Comparison of ENCODE assay signal across 10 mouse cellular contexts in the genomic region with DNA sequence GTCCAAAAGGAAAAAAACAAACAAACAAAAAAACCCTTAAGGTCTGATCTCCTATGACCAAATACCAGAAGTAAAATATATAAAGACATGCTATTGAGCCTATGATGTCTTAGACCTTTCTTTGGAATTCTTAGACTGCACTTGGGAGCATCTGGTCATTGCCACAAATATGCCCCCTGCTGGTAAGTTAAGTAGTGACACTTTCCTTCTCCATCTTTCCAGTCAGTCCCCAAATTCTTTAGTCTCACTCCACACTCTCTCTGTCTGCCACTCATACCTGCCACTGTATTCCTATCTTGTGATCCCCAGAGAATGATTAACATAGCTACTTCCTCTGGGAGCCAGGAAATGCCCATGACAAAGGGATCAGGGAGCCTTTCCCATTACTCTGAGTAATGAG. TPM values are rescaled to one million over a fixed set of nuclear protein-coding genes. Genes with fewer than 3 reads are reported as not detected.
DNase-seq lines count a peak whose midpoint lies in the region; ATAC-seq and TF ChIP-seq lines count a peak whose summit lies in the region.
"Had no signal": no experiment of that assay in that cellular context is flagged by ENCODE, and none has a peak within 500 bp of the region (broad histone marks: within the 10 kb centered on the region; RNA-seq: fewer than 3 reads in every experiment).

No protein-coding gene starts in this region.

- DNase-seq in heart, adult 2 months, result no peak
- no peak for DNase-seq in heart, postnatal 36 days
- DNase-seq in neural tube, embryonic 10.5 days (ENCODE audit: extremely low spot score, low spot score), result peak; percentile 34
- DNase-seq in ZHBTc4 (ENCODE audit: low read depth, low spot score), result peak; percentile 75
- peak; percentile 71 for DNase-seq in induced T-regulatory cell, adult 2 months (ENCODE audit: low read depth)
- DNase-seq in ovary, adult 18-20 months (ENCODE audit: low spot score), result no peak
- no peak for DNase-seq in spleen, postnatal 14 days (ENCODE audit: low spot score in 2 of 2)

- H3K4me2 ChIP-seq in neural tube, embryonic 15.5 days, result no peak overlapping the region

- no peak overlapping the region for H3K9ac ChIP-seq in heart, adult 2 months (ENCODE audit: low read depth, low read length)
- no peak overlapping the region for H3K9ac ChIP-seq in neural tube, embryonic 15.5 days (replicated peaks)

- H3K4me1 ChIP-seq in heart, adult 2 months (ENCODE audit: control insufficient read depth, insufficient read depth, low read length), result peaks cover 3% of the 10 kb centered on the region
- H3K4me1 ChIP-seq in neural tube, embryonic 15.5 days, result peaks cover 20% of the 10 kb centered on the region

- no peak overlapping the region for H3K27ac ChIP-seq in heart, adult 2 months
- no peak overlapping the region for H3K27ac ChIP-seq in neural tube, embryonic 15.5 days (replicated peaks)
- H3K27ac ChIP-seq: macrophage had no signal

- no peak for TF ChIP-seq POLR2A in heart, adult 2 months (IDR thresholded peaks at IDR 0.05; ENCODE audit: insufficient read depth, low read depth, low read length)

- intact Hi-C loops in heart, adult 2 months (cut with DNase I), result loop anchor here (1.0 kb wide), 1 partner anchor 82 kb away; no protein-coding TSS in a partner anchor
- intact Hi-C loops in heart, postnatal 36 days (cut with DNase I), result loop anchor here (1.0 kb wide), 1 partner anchor 82 kb away; no protein-coding TSS in a partner anchor

- no peaks in the 10 kb centered on the region for H3K36me3 ChIP-seq in heart, adult 2 months (ENCODE audit: control insufficient read depth, insufficient read depth, low read length)
- H3K36me3 ChIP-seq in neural tube, embryonic 15.5 days, result no peaks in the 10 kb centered on the region

- no peak overlapping the region for H3K4me3 ChIP-seq in heart, adult 2 months
- no peak overlapping the region for H3K4me3 ChIP-seq in neural tube, embryonic 15.5 days (replicated peaks)

- no peaks in the 10 kb centered on the region for H3K27me3 ChIP-seq in heart, adult 2 months (ENCODE audit: control insufficient read depth, insufficient read depth, low read length)
- H3K27me3 ChIP-seq in neural tube, embryonic 15.5 days (replicated peaks), result no peaks in the 10 kb centered on the region

- no peak for ATAC-seq in neural tube, embryonic 15.5 days (ENCODE audit: low FRiP score)

- TF ChIP-seq EP300 in heart, adult 2 months (IDR thresholded peaks at IDR 0.05; ENCODE audit: insufficient read depth, low read depth, low read length), result no peak

- peak; percentile 88 for TF ChIP-seq CTCF in heart, adult 2 months (IDR thresholded peaks at IDR 0.05)

- H3K79me2 ChIP-seq in heart, adult 2 months (replicated peaks; ENCODE audit: control insufficient read depth, insufficient read depth, low read length), result no peaks in the 10 kb centered on the region

- H3K9me3 ChIP-seq in neural tube, embryonic 15.5 days (replicated peaks), result no peaks in the 10 kb centered on the region

RNA-seq across cellular contexts. Expression of gene Myoz1, which starts 2.0 kb away (rescaled TPM):
- under 1 TPM; 0.31 to 0.52 TPM for total RNA-seq in heart, adult 2 months (2021)
- 0.31 and 0.91 TPM in 2 replicates for polyA plus RNA-seq in heart, adult 2 months (2012; rRNA removed)
- under 1 TPM; 0.92 to 1.00 TPM for total RNA-seq in heart, postnatal 36 days (2021)
- polyA plus RNA-seq in neural tube, embryonic 15.5 days (2015; fragmentation: Nextera tagmentation; extraction: Ambion mirVana), result 1.1 and 2.5 TPM in 2 replicates
- total RNA-seq: hematopoietic stem cell, adult 5-6 weeks had no signal

RNA-seq across cellular contexts. Expression of gene Synpo2l, which starts 9.8 kb away (rescaled TPM):
- 100 to 1,000 TPM in 1 of 2 experiments, 10 to 100 TPM in 1; 96.8 to 126 TPM for total RNA-seq in heart, adult 2 months (2021)
- 63.4 and 67.7 TPM in 2 replicates for polyA plus RNA-seq in heart, adult 2 months (2012; rRNA removed)
- 100 to 1,000 TPM; 111 to 118 TPM for total RNA-seq in heart, postnatal 36 days (2021)
- 1.4 and 2.4 TPM in 2 replicates for polyA plus RNA-seq in neural tube, embryonic 15.5 days (2015; fragmentation: Nextera tagmentation; extraction: Ambion mirVana)
- total RNA-seq: hematopoietic stem cell, adult 5-6 weeks had no signal
- polyA plus RNA-seq: macrophage had no signal

RNA-seq across cellular contexts. Expression of gene Sec24c, which starts 15.8 kb away (rescaled TPM):
- 100 to 1,000 TPM in 1 of 2 experiments, 10 to 100 TPM in 1; 98.2 to 106 TPM for total RNA-seq in heart, adult 2 months (2021)
- polyA plus RNA-seq in heart, adult 2 months (2012; rRNA removed), result 133 and 146 TPM in 2 replicates
- total RNA-seq in heart, postnatal 36 days (2021), result 100 to 1,000 TPM in 1 of 2 experiments, 10 to 100 TPM in 1; 97.8 to 104 TPM
- polyA plus RNA-seq in neural tube, embryonic 15.5 days (2015; fragmentation: Nextera tagmentation; extraction: Ambion mirVana), result 84.3 and 87.4 TPM in 2 replicates

RNA-seq across cellular contexts. Expression of gene Usp54, which starts 17.5 kb away (rescaled TPM):
- 10 to 100 TPM; 14.1 to 16.2 TPM for total RNA-seq in heart, adult 2 months (2021)
- polyA plus RNA-seq in heart, adult 2 months (2012; rRNA removed), result 10.9 and 16.3 TPM in 2 replicates
- total RNA-seq in heart, postnatal 36 days (2021), result 10 to 100 TPM; 20.9 to 21.1 TPM
- polyA plus RNA-seq in neural tube, embryonic 15.5 days (2015; fragmentation: Nextera tagmentation; extraction: Ambion mirVana), result 9.1 and 9.7 TPM in 2 replicates

RNA-seq across cellular contexts. Expression of gene Fut11, which starts 36.4 kb away (rescaled TPM):
- 1 to 10 TPM; 5.3 to 5.9 TPM for total RNA-seq in heart, adult 2 months (2021)
- polyA plus RNA-seq in heart, adult 2 months (2012; rRNA removed), result 5.3 and 6.9 TPM in 2 replicates
- total RNA-seq in heart, postnatal 36 days (2021), result 1 to 10 TPM; 6.6 to 7.1 TPM
- 30.0 and 31.5 TPM in 2 replicates for polyA plus RNA-seq in neural tube, embryonic 15.5 days (2015; fragmentation: Nextera tagmentation; extraction: Ambion mirVana)

Comparison
In these comparisons a context has a peak if more than half of its experiments do, and no peak if none do; other contexts are left out.
1. DNase-seq: peak in neural tube, embryonic 10.5 days (single experiment), ZHBTc4 (single experiment) and induced T-regulatory cell, adult 2 months (single experiment); none in heart, adult 2 months (0 of 2), heart, postnatal 36 days (0 of 2), ovary, adult 18-20 months (single experiment) and spleen, postnatal 14 days (0 of 2).